Mouse (Mus musculus) olfactory bulb, adult 2 months (tissue): ENCODE results near the gene Ets1.

Source experiments
- CTCF ChIP-seq: fragments of 200-500 bp; IDR thresholded peaks from 2 replicates; pipeline ENCODE4 v1.5.1; 2012; ENCODE audit warnings: low read depth, mild to moderate bottlenecking, low read length, moderate library complexity; ENCODE audit not compliant: insufficient read depth
- POLR2A ChIP-seq: fragments of 200-500 bp; IDR thresholded peaks from 2 replicates; pipeline ENCODE4 v1.6.1; 2012; ENCODE audit warnings: mild to moderate bottlenecking, low read depth, low read length, moderate library complexity; ENCODE audit not compliant: insufficient read depth

- TF ChIP-seq CTCF (no peak), POLR2A (no peak)
These were observed 91.0 kb downstream of the Ets1 start for GRCm38 (mm10) chr9:32727058-32727457.
